Mouse (Mus musculus) lung, adult 2 months (tissue): ENCODE data around the gene Ppm1h.

Experiments used
- CTCF ChIP-seq: fragments of 200-500 bp; IDR thresholded peaks from 2 replicates; pipeline ENCODE4 v1.5.1; 2011; ENCODE audit warnings: mild to moderate bottlenecking, low read length, control low read depth; ENCODE audit not compliant: insufficient read depth
- POLR2A ChIP-seq: fragments of 200-500 bp; IDR thresholded peaks from 2 replicates; pipeline ENCODE4 v1.6.1; 2011; ENCODE audit warnings: low read depth, mild to moderate bottlenecking, control low read depth, low read length, borderline replicate concordance; ENCODE audit errors: extremely low read depth

- peak; percentile 39; the same call in 1 of the 2 replicates for TF ChIP-seq POLR2A
- no peak for TF ChIP-seq CTCF
These were observed 121.6 kb downstream of the Ppm1h start for GRCm38 (mm10) chr10:122800003-122800731.
